Mouse (Mus musculus) bone marrow, adult 2 months (tissue): ENCODE measurements around the gene Exoc3l4.

Source experiments
- CTCF ChIP-seq: fragments of 200-500 bp; IDR thresholded peaks from 2 replicates; pipeline ENCODE4 v1.5.1; 2011; ENCODE audit warnings: low read length, control low read depth; ENCODE audit not compliant: control insufficient read depth, insufficient read depth
- POLR2A ChIP-seq: fragments of 200-500 bp; IDR thresholded peaks from 2 replicates; pipeline ENCODE4 v1.6.1; 2011; ENCODE audit warnings: low read depth, mild to moderate bottlenecking, control low read depth, low read length, borderline replicate concordance; ENCODE audit not compliant: control insufficient read depth

DNA sequence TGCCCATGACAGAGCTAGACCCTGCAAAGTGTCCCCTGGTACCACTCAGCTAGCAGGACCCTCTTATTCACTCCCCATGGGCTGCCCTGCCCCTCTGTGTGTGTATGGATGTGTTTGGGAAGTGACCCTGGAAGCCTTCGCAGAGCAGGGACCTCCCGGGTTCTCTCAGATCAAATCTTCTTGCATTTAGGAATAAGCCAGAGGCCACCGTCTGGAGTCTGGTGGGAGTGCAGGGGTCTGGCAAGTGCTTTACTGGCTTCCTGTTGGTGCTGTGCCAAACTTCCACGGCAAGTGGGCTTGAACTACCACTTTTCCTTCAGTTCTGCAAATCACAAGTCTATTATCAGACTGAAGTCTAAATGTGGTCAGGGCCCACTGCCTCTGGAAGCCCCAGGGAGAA, 37.2 kb downstream of the Exoc3l4 start:
- no peak for TF ChIP-seq CTCF
- no peak for TF ChIP-seq POLR2A
